Mouse (Mus musculus) testis, postnatal 10 days (tissue): ENCODE results near the gene Ccdc137.
A peak's percentile ranks its signal among the peaks of the same experiment; 100 is the strongest.

ENCODE experiments used
- DNase-seq: peaks from one replicate; pipeline ENCODE4 v3.0.0; 2021; ENCODE audit warnings: low spot score

Gene Ccdc137

GRCm38 (mm10) chr11:120498891-120499290 is 41.0 kb downstream of the Ccdc137 start:
- peak; percentile 77 for DNase-seq

- DNase-seq = no peak
Observed at GRCm38 (mm10) chr11:120499894-120500293, 42.0 kb downstream of the Ccdc137 start.

GRCm38 (mm10) chr11:120500357-120500756 is 42.4 kb downstream of the Ccdc137 start:
- DNase-seq = peak; percentile 53

GRCm38 (mm10) chr11:120501018-120501417 is 43.1 kb downstream of the Ccdc137 start:
- peak; percentile 35 for DNase-seq

GRCm38 (mm10) chr11:120501701-120502100 is 43.8 kb downstream of the Ccdc137 start:
- no peak for DNase-seq

GRCm38 (mm10) chr11:120505661-120506060 is 47.7 kb downstream of the Ccdc137 start:
- DNase-seq = no peak

GRCm38 (mm10) chr11:120506899-120507298 is 49.0 kb downstream of the Ccdc137 start:
- no peak for DNase-seq

- DNase-seq = no peak
Observed at GRCm38 (mm10) chr11:120507611-120508289, 49.8 kb downstream of the Ccdc137 start.

- no peak for DNase-seq
Observed at GRCm38 (mm10) chr11:120508290-120508870, 50.5 kb downstream of the Ccdc137 start.

- no peak for DNase-seq
Observed at GRCm38 (mm10) chr11:120509940-120510339, 52.0 kb downstream of the Ccdc137 start.

GRCm38 (mm10) chr11:120510375-120511030 is 52.6 kb downstream of the Ccdc137 start:
- no peak for DNase-seq

- DNase-seq = no peak
Observed at GRCm38 (mm10) chr11:120512790-120513453, 55.0 kb downstream of the Ccdc137 start.
